Mouse (Mus musculus) heart, embryonic 16.5 days (tissue): ENCODE data around the gene Dip2c. TPM values are rescaled to one million over a fixed set of nuclear protein-coding genes. Genes with fewer than 3 reads are reported as not detected.
A peak's percentile ranks its signal among the peaks of the same experiment; 100 is the strongest.

Experiments
- ATAC-seq: fragments of 200-750 bp; cut with Nextera tagmentation; replicated peaks from 2 replicates; pipeline ENCODE4 v1.8.0; 2017; ENCODE audit warnings: moderate number of reproducible peaks; ENCODE audit not compliant: insufficient read depth, low FRiP score; ENCODE audit errors: extremely low read depth
- H3K27ac ChIP-seq: fragments of 300-500 bp; sonication (generic); 2 replicates; pipeline ENCODE4 v1.5.1; 2014; ENCODE audit warnings: mild to moderate bottlenecking, low read length, control low read depth, moderate library complexity
- H3K27me3 ChIP-seq: fragments of 300-500 bp; sonication (generic); 2 replicates; pipeline ENCODE4 v1.6.1; 2014; ENCODE audit warnings: low read length, mixed read lengths; ENCODE audit not compliant: control insufficient read depth, insufficient read depth
- H3K36me3 ChIP-seq: fragments of 300-500 bp; sonication (generic); 2 replicates; pipeline ENCODE4 v1.6.1; 2014; ENCODE audit not compliant: control insufficient read depth, insufficient read depth
- H3K4me1 ChIP-seq: fragments of 300-500 bp; sonication (generic); 2 replicates; pipeline ENCODE4 v1.6.1; 2014; ENCODE audit warnings: low read length, mixed read lengths; ENCODE audit not compliant: control insufficient read depth, insufficient read depth
- H3K4me2 ChIP-seq: fragments of 300-500 bp; sonication (generic); 2 replicates; pipeline ENCODE4 v1.6.1; 2014; ENCODE audit warnings: low read depth, mild to moderate bottlenecking, control low read depth, low read length
- H3K4me3 ChIP-seq: fragments of 300-500 bp; sonication (generic); 2 replicates; pipeline ENCODE4 v1.5.1; 2014; ENCODE audit warnings: mild to moderate bottlenecking, control low read depth, low read length
- H3K9ac ChIP-seq: fragments of 300-500 bp; sonication (generic); 2 replicates; pipeline ENCODE4 v1.6.1; 2014; ENCODE audit warnings: low read length, control low read depth
- H3K9me3 ChIP-seq: fragments of 300-500 bp; sonication (generic); replicated peaks from 2 replicates; pipeline ENCODE4 v1.6.1; 2016; ENCODE audit warnings: low read length; ENCODE audit not compliant: control insufficient read depth
- WGBS: fragments of 180-500 bp; shearing (Covaris S2); extraction: QIAGEN DNeasy Blood & Tissue Kit; methylation state at CpG from one replicate; pipeline ENCODE4 v1.1.7; 2014; 5-methylcytosine and 5-hydroxymethylcytosine counted together
- polyA plus RNA-seq: library from polyadenylated mRNA; unstranded; fragments of >200 nt; fragmentation: Nextera tagmentation; extraction: Ambion mirVana; gene quantifications from 2 replicates; pipeline ENCODE4 v1.2.1, GENCODE M21; 2015

Gene Dip2c
- polyA plus RNA-seq, 1 experiment from 2014 or later = 5.6 TPM

DNA sequence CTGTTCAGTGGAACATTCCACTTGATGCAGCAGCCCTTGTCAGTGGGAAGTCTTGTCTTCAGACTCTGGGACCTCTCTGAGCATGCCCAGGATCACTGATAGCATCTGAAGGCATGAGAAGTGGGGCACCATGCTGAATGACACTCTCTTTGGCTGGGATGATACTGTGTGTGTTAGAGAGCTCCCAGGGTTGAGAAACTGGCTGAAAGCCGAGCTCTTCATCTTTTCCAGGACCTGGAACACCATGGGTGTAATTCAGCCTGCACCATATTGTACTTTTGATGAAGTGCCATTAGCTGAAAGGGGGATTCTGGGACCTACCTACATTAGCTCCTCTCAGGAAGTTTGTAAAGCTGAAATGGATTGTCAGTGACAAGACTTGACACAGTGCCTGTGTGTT, 146.5 kb downstream of the Dip2c start:
- no peaks in the 10 kb centered on the region for H3K27me3 ChIP-seq
- H3K27ac ChIP-seq = peak overlapping the region; percentile 47; the same call in 1 of the 2 replicates
- ATAC-seq = no peak

GRCm38 (mm10) chr13:9424434-9424833, 148.1 kb downstream of the Dip2c start:
- peaks cover 35% of the 10 kb centered on the region for H3K4me1 ChIP-seq
- H3K4me2 ChIP-seq = no peak overlapping the region
- H3K27me3 ChIP-seq = no peaks in the 10 kb centered on the region
- H3K9ac ChIP-seq = no peak overlapping the region
- H3K27ac ChIP-seq = no peak overlapping the region
- ATAC-seq = no peak
- no peaks in the 10 kb centered on the region for H3K9me3 ChIP-seq
- no peak overlapping the region for H3K4me3 ChIP-seq
- H3K36me3 ChIP-seq = no peaks in the 10 kb centered on the region

More for the DNA sequence above, 146.5 kb downstream of the Dip2c start:
- Histone ChIP-seq H3K4me3 (no peak overlapping the region), H3K9me3 (no peaks in the 10 kb centered on the region), H3K4me1 (peaks cover 33% of the 10 kb centered on the region), H3K4me2 (no peak overlapping the region), H3K9ac (no peak overlapping the region), H3K36me3 (no peaks in the 10 kb centered on the region)
- WGBS = 65% methylated on average over 1 of the region's 1 CpGs

- no peak for ATAC-seq
- Histone ChIP-seq H3K4me1 (peaks cover 34% of the 10 kb centered on the region), H3K36me3 (no peaks in the 10 kb centered on the region), H3K4me2 (no peak overlapping the region), H3K4me3 (no peak overlapping the region), H3K27ac (0 out of 2 replicates have a peak overlapping the region, but pooled peaks have one; percentile 8), H3K27me3 (no peaks in the 10 kb centered on the region), H3K9ac (no peak overlapping the region), H3K9me3 (peaks cover 2% of the 10 kb centered on the region; the same call in 1 of the 2 replicates)
Observed at GRCm38 (mm10) chr13:9426267-9426666, 149.9 kb downstream of the Dip2c start.

DNA sequence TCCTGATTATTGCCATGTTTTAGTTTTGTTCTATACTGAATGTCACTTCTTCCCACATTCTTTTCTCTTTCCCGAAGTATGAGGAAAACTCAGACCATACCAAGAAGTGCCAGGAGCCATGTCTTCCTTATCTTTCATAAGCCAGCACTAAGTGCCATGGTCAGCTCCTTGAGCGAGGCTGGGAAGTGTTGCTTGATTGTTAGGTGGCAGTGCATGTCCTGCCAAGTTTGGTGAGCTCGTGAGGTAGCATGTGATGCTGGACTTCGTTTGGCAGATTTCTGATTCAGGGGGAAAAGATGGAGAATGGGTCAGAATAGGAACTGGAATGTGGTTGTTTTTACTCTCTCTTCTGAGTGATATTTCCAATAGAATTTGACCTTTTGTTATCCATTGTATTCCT, 150.5 kb downstream of the Dip2c start:
- peaks cover 34% of the 10 kb centered on the region for H3K4me1 ChIP-seq
- no peaks in the 10 kb centered on the region for H3K27me3 ChIP-seq
- peaks cover 2% of the 10 kb centered on the region; the same call in 1 of the 2 replicates for H3K9me3 ChIP-seq
- 14% methylated on average over 4 of the region's 4 CpGs for WGBS
- H3K4me3 ChIP-seq = no peak overlapping the region
- no peak overlapping the region for H3K27ac ChIP-seq
- ATAC-seq = 0 out of 2 replicates have a peak, but pooled peaks have one; percentile 38
- no peak overlapping the region for H3K4me2 ChIP-seq
- no peak overlapping the region for H3K9ac ChIP-seq
- no peaks in the 10 kb centered on the region for H3K36me3 ChIP-seq

DNA sequence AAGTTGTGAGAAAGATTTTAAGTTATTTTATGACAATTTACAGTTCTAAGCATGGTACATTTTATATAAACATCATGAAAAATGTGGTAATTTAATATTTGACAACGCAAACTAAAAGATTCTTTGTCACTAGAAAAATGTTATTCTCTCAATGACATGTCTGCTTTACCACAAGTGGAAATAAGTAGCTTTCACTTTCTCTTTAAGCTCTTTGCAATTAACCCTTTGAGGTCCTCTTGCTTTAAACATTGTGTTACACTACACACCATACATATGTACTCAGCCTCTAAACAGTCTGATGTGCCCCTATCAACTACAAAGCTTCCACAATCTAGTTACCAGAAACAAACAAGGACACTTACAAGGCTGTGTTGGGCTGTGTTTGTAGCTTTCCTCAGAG, 153.6 kb downstream of the Dip2c start:
- Histone ChIP-seq H3K9ac (no peak overlapping the region), H3K4me2 (no peak overlapping the region), H3K4me1 (peaks cover 19% of the 10 kb centered on the region), H3K36me3 (no peaks in the 10 kb centered on the region), H3K27me3 (no peaks in the 10 kb centered on the region), H3K9me3 (peaks cover 2% of the 10 kb centered on the region; the same call in 1 of the 2 replicates), H3K4me3 (no peak overlapping the region), H3K27ac (no peak overlapping the region)
- no peak for ATAC-seq
- 80% methylated on average over 1 of the region's 1 CpGs for WGBS

DNA sequence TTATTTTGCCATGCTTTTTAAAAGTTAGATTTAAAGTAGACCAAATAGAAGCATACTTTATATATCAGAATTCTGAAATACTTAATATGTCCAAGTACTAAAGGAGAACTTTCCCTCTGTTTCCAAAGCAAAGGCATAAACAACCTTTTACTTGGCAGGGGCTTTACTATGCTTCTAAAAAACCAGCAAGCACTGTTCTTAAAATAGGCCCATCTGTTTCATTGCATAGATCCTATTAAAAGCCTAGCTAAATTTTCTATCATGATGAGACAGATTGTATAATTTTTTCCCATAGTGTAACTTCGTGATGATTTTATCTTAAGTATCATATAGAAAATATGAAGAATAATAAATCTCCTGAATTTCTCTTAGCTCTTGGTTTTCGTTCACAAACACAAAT, 154.4 kb downstream of the Dip2c start:
- Histone ChIP-seq H3K4me1 (peaks cover 19% of the 10 kb centered on the region), H3K9me3 (peaks cover 2% of the 10 kb centered on the region; the same call in 1 of the 2 replicates), H3K27ac (no peak overlapping the region), H3K4me2 (no peak overlapping the region), H3K36me3 (no peaks in the 10 kb centered on the region), H3K4me3 (no peak overlapping the region), H3K9ac (no peak overlapping the region), H3K27me3 (no peaks in the 10 kb centered on the region)
- ATAC-seq = no peak
- WGBS = 92% methylated on average over 2 of the region's 2 CpGs

GRCm38 (mm10) chr13:9431441-9431840, 155.1 kb downstream of the Dip2c start:
- Histone ChIP-seq H3K36me3 (no peaks in the 10 kb centered on the region), H3K4me3 (no peak overlapping the region), H3K9ac (no peak overlapping the region), H3K9me3 (peaks cover 2% of the 10 kb centered on the region; the same call in 1 of the 2 replicates), H3K4me2 (no peak overlapping the region), H3K4me1 (peaks cover 14% of the 10 kb centered on the region), H3K27me3 (no peaks in the 10 kb centered on the region), H3K27ac (no peak overlapping the region)
- ATAC-seq = no peak; the same call in 1 of the 2 replicates

DNA sequence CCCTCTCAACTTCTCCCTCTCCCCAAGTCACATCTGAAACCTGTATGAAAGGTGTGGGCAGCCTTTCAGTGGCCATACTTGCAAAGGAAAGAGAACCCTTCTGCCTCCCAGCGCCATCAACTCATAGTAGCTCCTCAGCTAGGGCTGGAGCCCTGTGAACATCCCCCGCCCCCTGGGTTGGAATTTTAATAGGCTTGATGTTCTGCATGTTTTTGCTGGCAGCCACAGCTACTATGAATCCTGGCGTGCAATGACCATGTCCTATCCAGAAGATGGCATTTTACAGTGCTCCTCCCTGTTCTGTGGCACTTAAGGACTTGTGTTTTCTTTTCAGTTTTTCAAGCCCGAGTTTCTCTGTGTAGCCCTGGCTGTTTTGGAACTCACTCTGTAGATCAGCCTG, 166.7 kb downstream of the Dip2c start:
- H3K9ac ChIP-seq = no peak overlapping the region
- ATAC-seq = no peak
- H3K27me3 ChIP-seq = no peaks in the 10 kb centered on the region
- H3K4me1 ChIP-seq = peaks cover 26% of the 10 kb centered on the region
- 47% methylated on average over 4 of the region's 4 CpGs for WGBS
- H3K4me2 ChIP-seq = no peak overlapping the region
- 0 out of 2 replicates have a peak, but pooled peaks cover 2% of the 10 kb centered on the region for H3K9me3 ChIP-seq
- H3K4me3 ChIP-seq = no peak overlapping the region
- peak overlapping the region; percentile 27 for H3K27ac ChIP-seq
- no peaks in the 10 kb centered on the region for H3K36me3 ChIP-seq

- H3K9me3 ChIP-seq = 0 out of 2 replicates have a peak, but pooled peaks cover 2% of the 10 kb centered on the region
- no peak overlapping the region for H3K9ac ChIP-seq
- H3K36me3 ChIP-seq = no peaks in the 10 kb centered on the region
- H3K4me2 ChIP-seq = no peak overlapping the region; the same call in 1 of the 2 replicates
- WGBS = 46% methylated on average over 6 of the region's 6 CpGs
- peaks cover 43% of the 10 kb centered on the region for H3K4me1 ChIP-seq
- no peaks in the 10 kb centered on the region for H3K27me3 ChIP-seq
- H3K27ac ChIP-seq = peak overlapping the region; percentile 87
- 0 out of 2 replicates have a peak, but pooled peaks have one; percentile 53 for ATAC-seq
- no peak overlapping the region for H3K4me3 ChIP-seq
Observed at GRCm38 (mm10) chr13:9445533-9446294, 169.4 kb downstream of the Dip2c start.
